Mouse (Mus musculus): ENCODE data around the gene Mapk8ip1.
"Not testable (repeated sequence)": the region's sequence is repeated elsewhere in the genome, so short reads cannot be mapped to it uniquely, and the experiment has no call there.

The Mapk8ip1 gene

GRCm38 (mm10) chr2:92424462-92425308, 23.6 kb upstream of the Mapk8ip1 start:
- DNase-seq: peak; percentile 74 to 88

DNA sequence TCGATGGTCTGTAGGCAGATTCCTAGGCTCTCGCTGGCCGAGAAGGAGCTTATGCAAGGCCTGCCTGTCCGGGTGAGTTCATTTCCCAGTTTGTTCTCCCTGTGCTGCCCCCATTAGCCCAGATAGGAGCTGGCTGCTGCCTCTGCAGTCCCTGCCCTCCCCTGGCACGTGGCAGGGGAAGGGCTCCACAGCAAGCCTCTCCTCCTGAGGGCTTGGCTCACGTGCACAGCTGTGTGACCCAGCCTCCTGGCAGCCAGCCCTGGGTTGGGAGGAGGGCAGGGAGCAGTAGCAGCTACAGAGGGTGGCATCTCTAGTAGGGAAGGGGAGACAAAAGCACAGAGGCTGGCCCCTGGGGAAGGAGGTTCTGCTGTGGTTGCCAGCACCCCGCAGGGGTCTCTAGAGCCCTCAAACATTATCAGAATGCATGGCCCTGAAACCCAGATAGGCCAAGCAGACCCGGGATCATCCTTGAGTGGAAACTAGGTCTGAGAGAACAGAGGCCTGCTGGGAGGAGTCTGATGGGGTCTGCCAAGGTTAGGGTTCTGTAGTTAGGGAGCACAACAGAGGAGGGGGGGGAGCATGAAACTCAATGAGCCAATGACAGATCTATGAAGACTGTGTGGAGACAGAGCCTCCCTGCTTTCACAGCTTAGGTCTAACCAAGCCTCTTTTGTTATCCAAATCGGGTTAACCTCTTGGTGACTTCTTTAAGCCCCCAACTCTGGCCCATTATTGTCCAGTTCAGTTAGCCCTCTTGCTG, 22.8 kb upstream of the Mapk8ip1 start:
- DNase-seq: peak; percentile 97 to 98

GRCm38 (mm10) chr2:92423156-92423555, 22.1 kb upstream of the Mapk8ip1 start:
- DNase-seq: no peak

DNA sequence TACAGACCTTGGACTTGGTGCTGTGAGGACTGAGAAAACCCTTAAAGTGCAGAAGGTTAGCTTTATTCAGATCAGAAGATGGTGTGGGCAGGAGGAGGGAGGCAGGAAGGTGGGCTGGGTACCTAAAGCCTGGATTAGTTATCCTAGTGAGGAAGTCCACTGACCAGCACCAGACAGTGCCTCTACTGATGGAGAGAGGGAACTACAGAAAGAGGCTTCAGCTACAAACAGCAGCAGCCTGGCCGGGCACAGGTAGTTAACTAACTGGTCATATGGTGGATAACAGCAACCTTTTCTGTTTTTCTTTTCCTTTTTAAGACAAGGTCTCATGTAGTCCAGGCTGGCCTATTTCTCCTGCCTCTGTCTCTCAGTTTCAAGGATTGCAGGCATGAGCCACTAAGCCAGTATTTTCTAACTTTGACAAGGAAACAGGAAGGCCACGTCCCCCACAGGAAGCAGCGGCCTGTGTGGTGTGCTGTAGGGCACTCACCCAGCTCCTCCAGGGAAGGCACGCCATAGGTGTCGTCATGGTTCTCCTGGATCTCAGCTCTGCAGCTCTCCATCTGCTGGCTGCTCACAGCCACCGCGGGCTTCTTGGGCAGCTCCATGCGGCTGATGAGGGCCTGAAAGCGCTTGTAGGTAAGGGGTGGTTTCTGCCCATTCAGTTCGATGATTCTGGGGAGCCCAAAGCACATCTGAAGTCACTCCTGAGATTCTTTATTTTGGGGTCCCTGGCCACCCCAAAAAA, 21.5 kb upstream of the Mapk8ip1 start:
- DNase-seq: no peak

DNA sequence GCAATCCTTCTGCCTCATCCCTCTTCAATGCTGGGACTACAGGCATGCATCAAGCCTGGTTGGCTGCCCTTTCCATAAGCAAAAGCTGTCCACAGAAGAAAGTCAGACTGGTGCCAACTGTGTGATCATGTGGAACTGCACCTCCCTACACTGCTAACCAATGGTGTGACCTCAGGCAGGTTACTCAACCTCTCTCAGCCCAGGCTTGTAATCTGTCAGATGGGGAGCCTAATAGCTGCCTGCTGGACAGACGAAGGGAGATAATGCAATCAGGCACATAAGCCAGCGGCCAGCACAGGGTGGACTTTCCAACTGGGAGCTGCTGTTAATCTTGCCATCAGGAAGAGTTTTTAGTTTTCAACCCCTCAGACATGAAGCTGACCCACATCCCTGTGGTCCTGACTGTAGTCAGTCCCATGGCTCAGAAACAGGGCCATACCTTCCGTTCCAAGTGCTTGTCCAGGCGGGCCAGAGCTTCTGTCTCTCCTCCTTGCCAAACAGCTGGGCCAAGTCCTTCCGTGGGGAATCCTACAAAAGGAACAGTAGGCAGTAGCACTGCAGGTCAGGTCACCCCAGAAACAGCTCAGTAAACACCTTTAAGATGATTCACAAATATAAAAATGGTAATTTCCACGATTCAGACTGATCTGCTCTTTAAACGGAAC, 20.8 kb upstream of the Mapk8ip1 start:
- no peak for DNase-seq

GRCm38 (mm10) chr2:92411705-92412104, 10.6 kb upstream of the Mapk8ip1 start:
- DNase-seq: no peak

GRCm38 (mm10) chr2:92408309-92409045, 7.4 kb upstream of the Mapk8ip1 start:
- no peak for DNase-seq

DNA sequence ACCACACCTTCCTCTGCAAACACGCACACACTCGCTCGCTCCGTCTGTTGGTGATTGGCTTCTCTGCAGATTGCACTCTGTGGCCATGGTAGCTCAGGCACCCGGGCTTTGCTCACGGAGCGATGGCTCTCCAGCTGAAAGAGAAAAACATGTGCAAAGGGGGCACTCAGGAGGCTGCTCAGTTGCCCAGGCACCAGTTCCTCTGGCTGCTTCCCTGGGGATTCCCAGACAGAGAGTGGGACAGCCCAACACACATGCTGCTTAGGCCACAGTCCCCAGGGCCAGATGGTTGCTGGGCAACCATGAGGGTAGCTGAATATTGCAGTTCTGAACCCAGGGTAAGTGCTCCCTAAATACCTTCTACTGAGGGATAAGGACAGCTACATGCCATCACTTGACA, 4.6 kb upstream of the Mapk8ip1 start:
- DNase-seq: peak in 1 of 2 experiments; percentile 29

DNA sequence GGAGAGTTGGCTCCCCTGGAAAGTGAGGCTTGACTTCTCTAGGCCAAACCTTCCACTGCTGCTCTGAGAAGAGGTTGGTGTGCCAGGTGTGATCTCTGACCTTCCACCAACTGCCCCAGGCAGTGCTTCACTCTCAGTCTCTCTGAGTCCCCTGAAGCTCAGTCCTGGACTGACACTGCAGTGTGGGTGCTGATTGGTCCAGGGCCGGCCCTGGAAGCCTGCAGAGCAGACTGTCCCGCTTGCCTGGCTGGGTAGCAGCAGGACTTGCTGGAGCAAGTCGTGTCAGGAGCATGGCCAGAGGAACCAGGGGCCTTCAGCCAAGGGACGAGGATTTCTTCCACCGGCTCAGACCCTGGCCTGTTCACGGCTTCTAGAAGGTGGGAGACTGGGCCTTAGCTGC, 3.7 kb upstream of the Mapk8ip1 start:
- no peak for DNase-seq

DNA sequence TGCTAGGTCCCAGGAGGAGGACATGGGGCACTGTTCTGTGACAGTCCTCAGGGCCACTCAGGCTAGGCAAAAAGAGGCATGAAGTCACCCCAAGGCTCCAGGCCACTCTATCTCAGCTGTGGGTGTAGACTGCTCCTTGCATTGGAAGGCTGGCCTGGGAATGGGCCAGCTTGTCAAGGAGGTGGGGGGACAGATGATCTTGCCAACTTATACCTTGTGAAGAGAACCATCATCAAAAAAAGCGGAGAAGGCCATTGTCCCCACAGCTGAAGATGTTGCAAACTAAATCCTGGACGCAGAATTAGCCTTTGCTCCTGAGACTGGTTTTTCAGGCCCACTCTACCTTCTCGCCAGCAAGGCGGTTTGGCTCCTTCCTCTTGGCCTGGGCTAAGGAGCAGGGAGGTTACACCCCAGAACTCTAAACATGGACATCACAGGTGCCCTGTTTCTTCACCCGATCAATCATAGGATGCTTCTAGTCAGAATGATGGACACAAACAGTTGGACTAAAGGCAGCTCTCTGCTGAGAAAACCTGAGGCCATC, 2.8 kb upstream of the Mapk8ip1 start:
- no peak for DNase-seq

DNA sequence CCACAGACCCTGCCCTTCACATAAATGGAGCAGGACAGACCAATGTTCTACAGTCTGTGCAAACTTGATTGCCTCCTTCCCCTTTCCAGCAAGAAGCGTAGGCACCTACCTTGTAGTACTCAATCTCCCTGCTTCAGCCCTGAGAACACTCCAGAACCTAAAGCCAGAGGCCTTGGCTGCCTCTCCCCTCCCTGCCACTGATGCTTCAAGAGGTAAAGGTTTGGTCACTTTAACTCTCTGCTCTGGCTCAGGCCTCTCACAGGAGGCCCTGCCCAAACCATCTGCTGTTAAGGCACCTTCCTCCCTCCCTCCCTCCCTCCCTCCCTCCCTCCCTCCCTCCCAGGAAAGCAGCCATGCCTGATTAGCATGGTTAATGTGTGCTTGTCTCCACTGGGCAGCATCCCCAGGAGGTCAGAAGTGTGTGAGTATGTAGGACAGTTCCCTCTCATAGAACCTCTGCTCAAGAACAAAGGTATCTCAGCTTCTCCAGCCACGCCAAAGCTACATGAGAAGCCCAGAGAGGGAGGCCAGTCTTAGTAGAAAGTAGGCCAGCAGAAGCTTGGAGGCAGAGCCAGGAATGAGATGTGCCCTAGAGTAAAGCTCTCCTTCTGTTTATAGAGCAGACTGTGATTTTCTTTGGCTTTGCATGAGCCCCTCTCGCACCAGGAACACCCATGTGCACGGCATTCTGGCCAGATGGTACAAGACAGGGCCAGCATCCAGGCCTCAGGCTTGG, 1.7 kb upstream of the Mapk8ip1 start:
- no peak for DNase-seq

GRCm38 (mm10) chr2:92400682-92401081, 381 bp downstream of the Mapk8ip1 start:
- no peak for DNase-seq

DNA sequence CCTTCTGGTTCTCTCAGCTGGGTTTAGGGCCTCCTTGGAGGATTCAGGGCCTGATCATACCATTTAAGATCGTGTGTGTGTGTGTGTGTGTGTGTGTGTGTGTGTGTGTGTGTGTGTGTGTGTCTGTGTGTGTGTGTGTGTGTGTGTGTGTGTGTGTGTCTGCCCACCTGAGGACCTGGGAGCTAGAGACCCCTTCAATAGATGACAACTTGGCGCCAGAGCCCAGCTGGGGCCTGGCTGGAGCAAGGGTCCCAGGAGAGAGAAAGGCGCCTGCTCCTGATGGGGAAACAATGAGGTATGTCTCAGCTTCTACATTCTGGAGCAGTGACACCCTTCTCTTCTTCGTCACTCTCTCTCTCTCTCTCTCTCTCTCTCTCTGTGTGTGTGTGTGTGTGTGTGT, 1.2 kb downstream of the Mapk8ip1 start:
- not testable (repeated sequence) for DNase-seq

- no peak for DNase-seq
Observed at GRCm38 (mm10) chr2:92397436-92397835, 3.6 kb downstream of the Mapk8ip1 start.

DNA sequence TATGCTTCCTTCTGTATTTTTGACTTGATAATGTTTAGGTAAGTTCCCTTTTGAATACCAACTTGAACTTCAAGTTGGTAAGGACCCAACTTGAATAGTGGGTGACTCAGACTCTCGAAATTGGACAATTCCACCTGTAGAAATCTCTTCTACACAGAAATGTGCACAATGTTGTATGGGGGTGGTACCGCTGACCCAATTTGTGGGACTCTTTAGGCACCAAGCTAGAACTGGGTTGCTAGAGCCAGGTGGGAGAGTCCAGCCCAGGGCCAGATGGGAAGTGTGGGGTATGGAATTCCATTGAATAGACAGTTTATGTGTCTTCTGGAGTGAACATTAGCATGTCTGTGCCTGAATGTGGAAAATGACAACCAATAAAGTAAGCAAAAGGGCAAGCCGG, 5.5 kb downstream of the Mapk8ip1 start:
- DNase-seq: no peak

GRCm38 (mm10) chr2:92392318-92393264, 8.5 kb downstream of the Mapk8ip1 start:
- DNase-seq: no peak

GRCm38 (mm10) chr2:92391703-92392317, 9.3 kb downstream of the Mapk8ip1 start:
- no peak for DNase-seq

DNA sequence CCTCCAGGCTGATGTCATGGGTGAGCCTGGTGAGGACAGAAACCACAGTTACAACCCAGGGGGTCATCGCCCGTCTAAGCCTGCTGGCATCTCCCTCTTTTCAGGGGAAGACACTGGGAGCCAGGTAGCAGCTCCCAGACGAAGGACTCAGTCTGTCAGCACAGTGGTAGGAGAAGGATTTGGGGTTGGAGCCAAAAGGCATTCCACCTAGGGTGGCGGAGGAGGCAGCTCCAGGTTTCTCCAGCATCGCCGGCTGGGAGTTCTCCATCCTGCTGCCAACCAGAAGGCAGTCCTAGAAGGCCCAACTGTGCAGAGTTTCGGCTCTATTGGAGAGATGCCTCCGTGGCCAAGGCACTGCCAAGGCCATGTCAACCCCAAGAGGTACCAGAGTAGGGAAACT, 9.9 kb downstream of the Mapk8ip1 start:
- no peak for DNase-seq

GRCm38 (mm10) chr2:92390206-92390930, 10.7 kb downstream of the Mapk8ip1 start:
- peak; percentile 70 to 77 for DNase-seq

Measured in lung, adult 18-20 months (tissue).